Mouse (Mus musculus) right cerebral cortex, postnatal 14 days (tissue): ENCODE data around the gene Erfe.

Experiments used
- DNase-seq: peaks from one replicate; pipeline ENCODE4 v3.0.0; 2022

Erfe gene

GRCm38 (mm10) chr1:91380453-91381090 lies 14.3 kb downstream of the Erfe start:
- DNase-seq: peak; percentile 88

GRCm38 (mm10) chr1:91381091-91381471 lies 14.9 kb downstream of the Erfe start:
- DNase-seq: no peak

- no peak for DNase-seq
These were observed 24.1 kb downstream of the Erfe start for GRCm38 (mm10) chr1:91390369-91390768.

- no peak for DNase-seq
These were observed 31.7 kb downstream of the Erfe start for GRCm38 (mm10) chr1:91397927-91398259.

- DNase-seq: peak; percentile 78
These were observed 32.2 kb downstream of the Erfe start, which contains the start of gene Ilkap for GRCm38 (mm10) chr1:91398260-91399062. Gene Ilkap, minus strand, starts transcription at chr1:91398815.

GRCm38 (mm10) chr1:91404976-91405375 lies 38.7 kb downstream of the Erfe start:
- no peak for DNase-seq

GRCm38 (mm10) chr1:91405406-91406169 lies 39.4 kb downstream of the Erfe start:
- DNase-seq: no peak

- DNase-seq: no peak
These were observed 41.6 kb downstream of the Erfe start for GRCm38 (mm10) chr1:91407819-91408218.

- DNase-seq: no peak
These were observed 45.5 kb downstream of the Erfe start for GRCm38 (mm10) chr1:91411631-91412285.

- peak; percentile 35 for DNase-seq
These were observed 46.2 kb downstream of the Erfe start for GRCm38 (mm10) chr1:91412286-91413029.

- DNase-seq: peak; percentile 91
These were observed 46.8 kb downstream of the Erfe start for GRCm38 (mm10) chr1:91413030-91413506.

- no peak for DNase-seq
These were observed 47.3 kb downstream of the Erfe start for GRCm38 (mm10) chr1:91413536-91413897.

GRCm38 (mm10) chr1:91413898-91414594 lies 47.8 kb downstream of the Erfe start, which contains the start of gene Hes6:
Gene Hes6, minus strand, starts transcription at chr1:91414038.
- peak; percentile 73 for DNase-seq

GRCm38 (mm10) chr1:91414903-91415302 lies 48.7 kb downstream of the Erfe start:
- DNase-seq: no peak

- no peak for DNase-seq
These were observed 49.1 kb downstream of the Erfe start for GRCm38 (mm10) chr1:91415311-91415710.

GRCm38 (mm10) chr1:91417991-91418390 lies 51.8 kb downstream of the Erfe start:
- DNase-seq: no peak

GRCm38 (mm10) chr1:91419862-91420600 lies 53.8 kb downstream of the Erfe start:
- no peak for DNase-seq

- DNase-seq: no peak
These were observed 54.4 kb downstream of the Erfe start for GRCm38 (mm10) chr1:91420601-91421065.
